Mouse (Mus musculus) MEL-GATA-1-ER (cell line): ENCODE measurements around the gene Mat1a.

ENCODE experiments used
- DNase-seq: peaks from one replicate; pipeline ENCODE4 v3.0.0-alpha.2; 2012; ENCODE audit warnings: low read depth; ENCODE audit errors: extremely low read depth

Gene Mat1a

DNA sequence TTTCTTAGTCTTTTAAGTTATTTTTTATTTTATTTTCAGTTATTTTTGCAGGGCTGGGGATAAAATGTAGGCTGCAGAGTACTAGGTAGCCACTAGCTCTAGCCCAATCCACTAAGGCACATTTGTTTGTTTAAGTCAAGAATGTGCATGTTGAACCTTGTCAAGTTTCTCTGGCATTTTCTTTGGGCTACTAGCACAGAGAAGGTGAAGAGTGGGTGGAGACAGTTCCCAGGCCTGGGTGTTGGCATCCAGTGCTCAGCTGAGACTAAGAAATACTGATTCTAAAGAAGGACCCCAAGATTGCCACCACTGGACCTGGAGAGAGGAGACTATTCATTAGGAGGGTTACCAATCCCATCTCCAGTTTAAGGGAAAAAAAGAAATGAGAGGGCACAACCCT, 32.2 kb downstream of the Mat1a start:
- no peak for DNase-seq

DNA sequence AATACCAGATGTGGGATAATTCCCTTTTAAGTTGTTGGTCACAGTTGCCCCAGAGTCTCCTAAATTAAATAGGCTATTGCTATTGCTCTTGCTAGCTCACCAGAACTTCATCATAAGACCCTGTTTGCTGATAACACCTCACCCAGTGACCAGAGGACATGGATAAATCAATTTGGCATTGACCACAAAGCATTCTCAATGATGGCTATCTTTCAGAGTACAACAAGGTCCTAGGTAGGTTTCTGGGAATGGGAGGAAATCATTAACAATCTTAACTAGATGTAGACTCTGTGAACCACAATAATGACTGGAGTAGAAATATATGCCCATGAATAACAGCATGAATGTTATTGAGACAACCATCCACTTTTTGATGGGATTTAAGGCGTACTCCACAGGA, 35.9 kb downstream of the Mat1a start:
- DNase-seq: no peak

DNA sequence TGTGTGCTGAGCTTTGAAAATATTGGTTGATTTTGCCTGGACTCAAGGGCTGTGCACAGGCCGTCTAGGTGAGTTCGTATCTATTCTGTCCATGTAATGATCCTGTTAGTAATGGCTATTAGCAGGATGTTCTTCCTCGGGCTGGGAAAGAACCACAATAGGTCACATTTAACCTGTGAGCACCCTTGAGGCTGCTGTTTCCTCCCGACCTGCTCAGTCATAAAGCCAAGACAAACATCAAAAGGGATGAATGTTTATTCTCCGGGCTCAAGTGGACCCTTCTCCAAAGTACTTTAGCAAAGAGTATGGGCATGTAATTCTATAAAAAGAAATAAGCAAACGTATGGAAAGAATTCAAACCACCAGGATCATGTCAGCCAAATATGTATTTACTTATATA, 41.2 kb downstream of the Mat1a start:
- DNase-seq: no peak

DNA sequence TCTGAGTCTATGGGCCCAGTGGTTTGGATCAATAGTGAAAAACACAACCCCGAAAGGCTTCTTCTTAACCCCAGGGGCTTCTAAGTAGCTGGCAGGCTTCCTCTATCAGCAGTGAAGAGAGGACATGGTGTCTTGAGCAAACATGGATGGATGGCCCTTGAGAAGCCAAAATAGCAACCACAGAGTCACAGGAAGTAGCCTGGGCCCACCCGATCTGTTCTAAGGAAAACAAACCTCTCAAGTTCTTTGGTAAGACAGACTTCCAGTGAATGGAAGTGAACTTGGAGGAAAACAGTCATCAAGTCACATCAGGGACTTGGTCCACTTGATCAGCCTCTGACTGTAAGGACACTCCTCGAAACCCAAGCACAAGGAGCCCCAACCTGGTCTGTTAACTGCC, 42.1 kb downstream of the Mat1a start:
- DNase-seq: no peak

DNA sequence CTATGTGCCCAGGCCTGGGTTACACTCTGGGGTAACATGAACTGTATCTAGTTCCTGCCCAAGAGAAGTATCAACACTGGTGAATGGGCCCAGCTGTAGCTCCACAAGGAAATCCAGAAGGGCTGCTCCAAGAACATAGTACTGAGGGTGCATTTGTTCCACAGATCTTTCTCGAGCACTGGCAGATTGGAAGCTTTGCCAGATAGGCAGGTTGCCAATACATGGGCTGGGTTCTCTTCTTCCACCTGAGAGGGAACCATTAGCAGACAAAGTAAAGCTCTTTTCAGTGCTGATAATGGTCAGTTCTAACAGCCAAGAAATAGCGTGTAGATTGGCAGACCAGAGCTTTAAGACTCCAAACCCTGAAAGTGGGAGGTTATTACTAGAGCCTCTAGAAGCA, 42.5 kb downstream of the Mat1a start:
- DNase-seq: no peak

DNA sequence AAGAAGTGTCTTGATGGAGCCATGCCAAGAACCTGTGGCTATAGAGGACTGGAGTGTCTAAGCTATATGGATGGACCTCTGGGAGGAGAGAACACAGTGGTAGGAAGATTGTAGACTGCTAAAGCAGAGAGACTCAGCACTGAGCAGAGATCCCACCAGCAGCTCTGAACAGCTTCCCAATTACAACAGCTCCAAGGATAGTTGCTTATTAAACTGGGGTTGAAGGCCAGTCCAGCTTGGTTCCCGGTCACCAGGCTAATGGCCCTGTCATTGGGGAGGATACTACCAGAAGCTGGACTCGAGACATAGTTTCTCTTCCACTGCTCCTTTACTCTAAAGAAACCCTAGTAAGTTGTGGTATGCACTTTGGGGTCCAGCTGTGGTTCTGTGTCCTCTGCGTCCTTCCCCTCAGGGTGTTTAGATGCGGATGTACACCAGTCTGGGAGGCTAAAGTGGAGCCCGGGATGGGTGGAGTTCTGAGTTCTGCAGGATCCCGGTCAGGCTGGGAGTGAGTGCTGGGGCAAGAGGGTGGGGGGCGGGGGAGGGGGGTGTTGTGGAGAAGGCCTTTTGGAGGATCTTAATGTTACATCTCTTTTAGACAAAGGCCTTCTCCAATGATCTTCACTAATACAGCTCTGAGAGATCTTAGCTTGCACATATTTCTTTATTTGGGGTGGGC, 46.5 kb downstream of the Mat1a start, which contains the start of gene Mbl1:
Gene Mbl1, plus strand, starts transcription at position 239 of the 679 bp plus-strand sequence.
- DNase-seq: no peak

DNA sequence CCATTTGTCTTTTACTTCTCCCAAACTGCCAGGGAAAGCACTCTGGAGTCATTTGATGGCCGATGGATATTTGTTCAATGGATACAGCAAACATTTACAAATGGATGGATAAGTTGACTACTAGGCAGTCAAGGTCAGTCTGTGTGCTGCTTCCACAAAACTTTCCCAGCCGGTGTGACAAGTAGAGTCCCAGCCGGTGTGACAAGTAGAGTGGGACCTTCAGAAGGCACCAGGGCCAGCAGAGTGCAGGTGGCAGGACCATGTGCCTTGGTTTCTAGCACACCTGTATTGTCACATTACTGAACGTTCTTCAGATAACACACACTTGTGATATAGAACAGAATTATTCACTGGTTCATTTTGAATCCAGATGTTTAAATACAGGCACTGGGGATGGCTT, 55.2 kb downstream of the Mat1a start:
- no peak for DNase-seq

DNA sequence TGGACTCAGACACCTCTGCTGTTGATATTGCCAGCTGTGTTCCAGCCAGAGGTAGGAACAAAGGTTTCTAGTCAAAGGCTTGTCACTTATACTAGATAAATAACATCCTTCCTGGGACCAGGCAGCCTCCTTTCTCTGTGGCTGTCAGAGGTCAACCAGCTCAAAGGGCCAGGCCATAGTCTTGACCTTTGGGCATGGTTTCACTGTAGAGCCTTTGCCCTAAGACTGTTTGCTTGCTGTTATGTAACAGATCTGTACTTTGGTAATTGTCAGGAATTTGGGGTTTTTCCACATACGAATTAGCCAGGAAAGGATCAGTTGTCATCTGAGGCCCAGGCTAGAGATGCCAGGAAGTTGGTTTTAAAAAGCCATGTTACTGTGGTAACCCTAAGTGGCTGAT, 55.9 kb downstream of the Mat1a start:
- no peak for DNase-seq

DNA sequence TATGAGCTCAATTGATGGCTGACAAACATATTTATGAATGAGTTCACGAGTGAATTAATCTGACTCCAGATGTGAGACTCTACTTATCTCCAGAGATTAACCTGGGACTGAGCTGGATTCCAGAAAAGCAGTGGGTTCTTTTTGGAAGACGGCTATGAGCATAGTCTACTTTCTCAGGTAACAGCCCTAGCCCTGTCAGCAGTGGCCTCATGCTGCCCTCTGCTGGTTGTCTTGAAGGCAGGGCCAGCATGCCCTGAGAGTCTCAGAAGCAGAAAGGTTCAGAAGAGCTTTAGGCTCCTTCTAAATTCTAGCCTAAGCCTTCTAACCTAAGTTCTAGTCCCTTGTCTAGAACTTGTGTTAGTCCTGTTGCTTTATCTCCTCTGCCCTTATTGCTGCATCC, 57.8 kb downstream of the Mat1a start:
- DNase-seq: no peak

DNA sequence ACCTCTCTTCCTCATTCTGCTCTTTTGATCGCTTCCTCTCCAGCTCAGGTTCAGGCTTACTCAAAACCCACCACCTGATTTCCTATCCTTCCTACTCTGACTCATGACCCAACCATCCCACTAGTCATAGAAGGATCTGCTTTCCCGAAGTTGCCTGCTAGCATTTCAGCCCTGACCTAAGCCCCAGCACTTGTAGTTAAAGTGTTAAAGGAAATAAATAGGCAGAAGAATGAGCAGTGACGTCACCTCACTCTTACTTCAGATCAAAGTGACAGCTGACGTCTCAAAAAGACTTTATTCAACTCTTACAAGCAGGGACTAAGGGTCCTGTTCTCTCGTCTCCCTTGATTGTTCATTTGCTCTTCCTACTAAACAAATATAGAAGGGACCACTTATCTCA, 62.4 kb downstream of the Mat1a start:
- no peak for DNase-seq

DNA sequence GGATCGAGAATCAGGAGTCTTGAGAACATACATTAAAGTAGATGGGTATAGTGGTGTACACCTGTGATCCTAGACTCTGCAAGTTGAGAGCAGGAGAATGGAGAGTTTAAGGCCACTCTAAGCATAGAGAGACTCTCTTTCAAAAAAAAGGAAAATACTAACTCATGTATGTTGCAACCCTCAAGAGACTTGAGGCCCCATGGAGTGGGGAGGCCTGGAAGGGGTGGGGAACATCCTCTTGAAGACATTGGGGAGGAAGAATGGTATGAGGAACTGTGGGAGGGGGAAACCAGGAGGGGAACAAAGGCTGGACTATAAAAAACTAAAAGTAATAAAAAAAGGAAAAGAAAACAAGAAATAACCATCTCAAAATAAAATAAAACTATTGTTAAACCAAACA, 63.7 kb downstream of the Mat1a start:
- no peak for DNase-seq

DNA sequence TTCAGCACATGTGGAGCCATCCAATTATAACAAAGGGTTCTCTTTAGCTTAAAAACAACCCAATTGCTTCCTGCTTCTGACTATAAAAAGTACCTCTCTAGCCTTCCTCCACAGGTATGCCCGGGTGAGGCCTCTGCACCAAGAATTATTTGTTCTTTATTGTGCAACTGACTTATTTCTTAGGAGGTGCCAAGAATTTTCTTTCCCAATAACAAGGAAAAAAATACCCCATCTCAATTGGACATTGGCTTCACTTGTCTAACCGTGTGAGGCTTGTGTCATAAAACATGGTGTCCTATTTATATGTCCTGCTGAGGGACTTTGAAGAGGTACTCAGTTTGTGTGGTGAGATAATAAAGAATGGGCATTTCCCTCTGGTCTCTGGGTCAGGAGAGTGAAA, 65.7 kb downstream of the Mat1a start:
- no peak for DNase-seq
